Mouse (Mus musculus) ovary, postnatal 14 days (tissue): Measurements from ENCODE around the gene Spata3.

Experiments
- DNase-seq: peaks from one replicate; pipeline ENCODE4 v3.0.0; 2022; ENCODE audit warnings: low spot score

Gene Spata3

DNA sequence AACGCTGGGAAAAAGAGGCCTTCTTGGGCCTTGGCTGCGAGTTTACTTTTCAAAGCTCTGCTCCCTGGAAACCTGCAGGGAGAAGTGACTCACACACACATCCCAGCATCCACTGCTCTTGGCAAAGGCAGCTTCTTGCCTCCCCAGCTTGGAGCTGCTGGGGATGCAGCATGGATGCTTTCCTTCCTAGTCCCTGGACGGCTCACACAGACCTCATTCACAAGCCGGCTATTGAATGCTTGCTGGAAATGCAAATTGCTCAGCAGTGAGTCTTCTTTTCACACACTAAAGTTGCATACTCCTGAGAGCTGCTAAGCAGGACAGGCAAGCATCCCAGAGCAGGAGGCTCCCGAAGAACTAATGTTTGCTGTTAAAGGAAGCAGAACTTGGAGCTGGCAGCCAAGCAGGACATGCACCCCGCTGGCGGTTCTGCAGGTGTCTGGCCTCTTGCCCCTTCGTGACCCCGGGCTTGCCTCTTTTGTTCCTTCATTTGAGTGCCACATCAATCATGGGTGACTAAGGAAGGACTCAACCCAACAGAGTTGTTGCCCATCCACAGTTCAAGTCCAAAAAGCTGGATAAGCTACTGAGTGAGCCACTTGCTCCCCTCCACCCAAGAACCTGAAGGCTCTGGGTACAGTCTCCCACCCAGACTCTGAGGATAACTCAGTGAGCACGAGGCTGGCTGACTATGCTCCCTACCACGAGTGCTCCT is 15.8 kb downstream of the Spata3 start:
- no peak for DNase-seq

DNA sequence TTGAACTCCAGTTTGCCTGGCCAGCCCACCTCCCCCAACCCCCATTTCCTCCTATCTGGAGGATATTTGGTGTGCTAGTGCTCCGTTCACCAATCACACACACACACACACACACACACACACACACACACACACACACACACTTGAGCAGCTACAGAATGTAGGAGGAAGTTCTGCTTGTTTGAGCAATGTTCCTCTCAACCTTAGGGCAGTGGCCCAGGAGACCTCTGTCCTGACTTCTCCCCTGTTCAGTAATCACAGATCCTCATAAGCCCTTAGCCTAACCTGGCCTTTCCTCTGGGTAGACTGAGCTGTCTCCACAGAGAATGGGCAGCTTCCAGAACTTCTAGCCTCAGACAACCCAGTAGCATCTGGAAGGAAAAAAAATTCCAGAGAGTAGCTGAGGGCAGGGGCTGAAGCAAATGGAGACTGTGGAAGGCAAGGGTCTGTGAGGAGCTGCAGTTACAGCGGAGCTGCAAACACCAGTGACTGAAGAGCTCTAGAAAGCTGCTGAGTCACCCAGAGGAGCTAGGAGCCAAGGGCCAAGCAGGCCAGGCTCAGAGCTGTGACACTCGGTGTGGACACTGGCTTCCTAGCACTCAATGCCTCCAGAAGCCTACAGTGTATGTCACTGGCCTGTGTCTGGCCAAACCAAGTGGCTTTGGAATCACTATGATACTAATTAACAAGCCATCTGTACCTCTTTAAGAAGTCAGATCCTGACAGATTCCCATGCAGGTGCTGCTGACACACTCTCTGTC is 21.8 kb downstream of the Spata3 start:
- DNase-seq = no peak

DNA sequence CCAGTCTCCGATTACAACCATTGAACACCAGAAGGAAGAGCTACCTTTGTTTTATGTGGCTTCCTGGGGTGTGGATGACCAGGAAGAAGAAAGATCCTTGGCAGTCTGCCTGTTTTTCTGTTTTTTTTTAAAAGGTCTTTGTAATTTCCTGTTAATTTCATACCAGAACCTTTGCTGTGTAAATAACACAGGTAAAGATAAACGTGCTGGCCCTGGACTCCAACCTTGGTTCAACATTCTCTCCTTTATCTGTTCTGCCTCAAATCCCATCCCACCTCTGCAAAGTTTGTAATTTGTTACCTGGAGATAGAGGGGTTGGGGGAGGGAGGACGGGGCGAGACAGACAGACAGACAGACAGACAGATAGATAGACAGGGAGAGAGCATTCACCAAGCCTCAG is 23.5 kb downstream of the Spata3 start:
- no peak for DNase-seq

DNA sequence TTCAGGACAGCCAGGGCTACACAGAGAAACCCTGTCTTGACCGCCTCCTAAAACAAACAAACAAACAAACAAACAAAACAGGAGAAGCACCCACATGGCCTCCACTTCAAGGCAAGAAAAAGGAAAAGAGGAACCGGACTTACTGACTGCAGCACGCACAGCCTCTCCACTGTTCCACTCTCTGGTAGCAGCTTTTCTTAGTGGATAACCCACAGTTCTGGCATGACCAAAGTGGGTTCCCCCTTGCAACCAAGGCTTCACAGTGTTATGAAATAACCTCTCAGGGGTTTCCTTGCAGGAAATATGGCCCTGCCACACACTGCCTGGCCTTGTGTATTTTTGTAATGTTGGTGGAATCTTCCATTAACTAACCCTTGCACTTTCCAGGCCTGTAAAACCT is 24.2 kb downstream of the Spata3 start:
- DNase-seq = no peak

DNA sequence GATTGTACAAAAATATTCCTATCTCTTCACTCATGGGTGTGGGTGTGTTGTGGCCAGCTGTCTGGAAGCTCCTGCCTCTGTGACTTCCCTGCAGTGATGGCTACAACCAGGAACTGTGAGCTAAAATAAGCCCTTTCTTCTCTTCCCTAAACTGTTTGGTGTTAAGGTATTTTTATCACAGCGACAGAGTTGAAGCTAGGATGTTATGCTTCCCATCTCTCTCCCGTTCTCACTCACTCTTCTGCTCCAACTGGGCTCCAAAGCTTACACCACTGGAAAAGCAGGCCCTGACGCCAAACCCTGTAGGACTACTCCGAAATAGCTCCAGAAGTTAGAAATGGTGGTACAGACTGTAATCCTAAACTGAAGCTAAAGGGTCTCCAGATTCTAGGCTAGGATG is 28.4 kb downstream of the Spata3 start:
- no peak for DNase-seq

DNA sequence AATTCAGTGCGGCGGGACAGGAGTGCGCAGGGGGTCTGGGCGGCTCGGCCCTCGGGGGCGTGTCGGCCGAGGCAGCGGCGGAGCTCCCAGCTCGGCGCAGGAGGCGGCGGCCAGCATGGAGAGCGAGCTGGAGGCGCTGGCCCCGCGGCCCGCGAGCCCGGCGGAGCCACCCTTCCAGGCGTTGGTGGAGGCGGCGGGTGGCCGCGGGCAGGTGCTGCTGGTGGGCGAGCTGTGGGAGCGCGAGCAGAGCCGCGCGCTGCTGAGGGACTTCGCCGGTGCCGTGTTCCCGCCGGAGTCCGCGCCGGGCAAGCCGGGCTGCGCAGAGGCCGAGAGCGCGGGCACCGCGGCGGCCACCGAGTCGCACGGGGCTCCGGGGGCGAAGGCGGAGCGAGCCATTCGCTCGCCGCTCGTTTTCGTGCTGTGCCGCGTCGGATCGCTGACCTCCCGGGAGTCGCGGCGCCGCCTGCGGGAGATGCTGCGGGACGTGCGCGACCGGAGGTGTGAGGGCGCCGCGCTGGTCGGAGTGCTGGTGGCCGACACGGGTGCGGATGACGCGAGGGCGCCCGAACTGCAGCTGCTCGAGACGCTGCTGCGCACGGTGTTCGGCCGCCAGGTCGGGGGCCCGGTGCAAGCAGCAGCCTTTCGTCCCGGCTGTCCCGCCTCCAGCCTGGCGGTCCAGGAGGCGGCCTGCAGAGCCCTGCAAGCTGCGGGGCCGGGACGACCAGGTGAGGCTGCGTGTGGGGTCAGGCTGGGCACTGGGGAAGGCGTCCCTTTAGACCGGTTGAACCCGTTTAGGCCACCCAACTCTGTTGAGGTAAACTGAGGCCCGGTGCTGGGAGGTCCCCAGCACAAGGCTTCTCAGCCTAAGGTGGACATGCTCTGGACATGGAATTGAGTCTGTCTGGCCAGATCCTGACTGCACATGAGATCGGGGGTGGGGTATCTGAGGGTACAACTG is 29.5 kb downstream of the Spata3 start, which contains the start of gene 2810459M11Rik:
Gene 2810459M11Rik, plus strand, starts transcription at position 16 of the 958 bp plus-strand sequence.
- no peak for DNase-seq

DNA sequence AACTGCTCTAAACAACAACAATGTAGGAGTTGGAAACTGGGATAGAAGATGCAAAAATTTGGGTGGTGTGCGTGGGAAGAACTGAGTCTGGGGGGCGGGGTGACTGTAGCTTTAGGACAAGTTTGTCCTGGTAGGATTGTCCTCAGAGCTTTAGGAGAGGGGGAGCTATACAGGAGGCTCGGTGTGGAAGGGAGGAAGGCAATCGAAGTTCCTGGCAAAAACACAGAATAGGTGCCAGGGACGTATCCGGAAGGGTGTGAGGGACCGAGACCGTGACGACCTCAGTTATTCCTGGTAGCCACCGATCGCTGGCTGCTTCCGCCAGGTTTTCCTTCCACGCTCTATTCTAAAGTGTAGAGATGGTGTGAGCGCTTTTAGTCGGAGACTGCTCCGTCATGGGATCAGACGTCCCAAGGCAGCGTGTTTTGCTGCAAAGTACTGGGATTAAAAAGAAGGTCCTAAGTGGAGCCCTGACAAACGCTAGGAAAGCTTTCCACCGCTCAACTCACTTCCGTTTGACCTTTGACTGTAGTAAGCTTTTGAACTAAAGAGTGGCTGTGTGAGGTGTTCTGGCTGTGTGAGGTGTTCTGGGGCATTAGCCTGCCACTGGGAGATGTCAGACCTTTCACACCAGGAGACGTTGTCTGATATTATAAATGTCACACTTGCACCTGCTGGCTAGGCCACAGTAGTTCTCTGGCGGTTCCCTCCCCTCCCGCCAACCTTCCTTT is 30.4 kb downstream of the Spata3 start:
- no peak for DNase-seq

DNA sequence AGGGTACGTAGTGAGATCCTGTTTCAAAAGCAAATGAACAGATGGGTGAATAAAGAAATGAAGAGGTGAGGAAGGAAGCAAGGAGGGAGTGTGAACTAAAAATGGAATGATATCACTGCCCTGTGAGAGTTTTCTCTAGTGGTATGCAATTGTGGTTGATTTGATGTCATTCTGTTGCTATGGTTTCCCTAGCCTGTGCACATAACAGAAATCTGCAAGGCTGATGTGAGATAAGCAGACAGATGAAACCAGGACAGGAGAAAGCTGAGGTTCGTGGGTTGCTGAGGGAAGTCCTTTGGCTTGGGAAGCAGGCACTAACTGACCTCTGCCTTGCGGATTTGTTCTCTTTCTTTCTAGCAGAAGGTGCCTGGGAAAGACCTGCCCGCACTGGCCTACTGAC is 31.6 kb downstream of the Spata3 start:
- no peak for DNase-seq

DNA sequence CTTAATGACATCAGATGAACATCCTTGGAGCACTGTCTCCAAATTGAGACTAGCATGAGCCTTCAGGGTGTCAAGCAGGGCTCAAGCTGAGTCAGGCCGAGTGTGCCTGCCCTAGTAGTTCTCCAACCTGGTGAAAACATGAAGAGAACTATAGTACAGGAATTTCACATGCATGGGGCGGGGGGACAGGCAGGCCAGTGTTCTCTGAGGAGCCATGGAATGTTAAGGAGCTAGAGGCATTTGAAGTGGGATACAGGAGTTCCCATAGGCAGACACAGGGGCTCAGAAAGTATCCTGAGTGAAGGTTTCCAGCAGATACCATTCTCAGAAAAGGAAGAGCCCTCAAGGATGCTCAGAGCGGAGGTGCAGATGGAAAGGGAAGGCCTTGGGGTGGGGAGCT is 32.1 kb downstream of the Spata3 start:
- DNase-seq = no peak

DNA sequence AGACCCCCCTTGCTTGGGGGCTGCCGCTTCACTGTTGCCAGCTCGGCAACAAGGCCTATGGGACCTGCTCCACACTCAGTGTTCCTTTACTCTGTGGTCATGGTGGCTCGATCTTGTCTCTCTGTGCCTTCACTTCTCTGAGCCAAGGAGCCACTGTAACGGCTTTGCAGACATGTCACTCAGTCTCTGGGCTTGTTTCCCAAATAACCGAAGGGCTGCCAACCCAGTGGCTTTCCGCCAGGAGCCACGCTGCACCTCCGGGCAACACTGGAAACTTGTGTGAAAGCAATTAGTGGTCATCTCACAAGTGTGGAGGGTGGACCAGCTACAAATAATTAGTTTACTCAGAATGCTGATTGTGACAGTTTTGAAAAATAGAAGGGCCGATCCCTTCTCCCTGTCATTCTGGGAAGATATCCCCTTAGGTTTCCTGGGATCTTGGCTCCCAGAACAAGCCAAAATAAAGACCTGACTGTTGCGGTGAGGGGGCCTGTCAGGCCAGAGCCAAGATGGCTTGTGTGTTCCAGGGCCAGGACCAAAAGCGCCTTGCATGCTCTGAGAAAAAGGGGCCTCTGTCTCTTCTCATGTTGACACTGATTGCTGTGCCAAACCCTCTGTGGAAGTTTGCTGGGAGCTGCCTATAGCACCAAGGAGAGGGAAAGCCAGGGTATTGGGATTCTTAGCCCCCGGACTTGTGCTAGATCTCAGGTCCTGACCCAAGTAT is 36.7 kb downstream of the Spata3 start:
- peak; percentile 50 for DNase-seq

DNA sequence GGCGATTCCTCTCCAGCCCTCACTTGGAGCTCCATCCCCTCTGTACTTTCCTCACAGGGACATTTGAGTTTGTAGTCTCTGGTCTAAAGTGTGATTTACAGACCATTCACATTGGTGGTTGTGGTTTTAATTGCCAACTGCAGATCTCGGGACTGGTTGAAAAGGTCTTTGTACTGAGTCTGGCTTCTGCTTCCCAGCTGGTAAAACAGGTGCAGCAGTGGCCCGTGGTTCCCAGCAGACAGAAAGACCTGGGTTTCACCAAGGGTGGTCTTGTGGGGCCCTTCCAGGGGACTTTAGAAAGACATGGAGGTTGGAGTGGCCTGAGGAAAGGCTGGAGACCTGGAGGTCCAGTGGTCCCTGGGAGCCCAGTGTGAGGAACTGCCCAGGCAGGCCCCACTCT is 38.3 kb downstream of the Spata3 start:
- DNase-seq = no peak

DNA sequence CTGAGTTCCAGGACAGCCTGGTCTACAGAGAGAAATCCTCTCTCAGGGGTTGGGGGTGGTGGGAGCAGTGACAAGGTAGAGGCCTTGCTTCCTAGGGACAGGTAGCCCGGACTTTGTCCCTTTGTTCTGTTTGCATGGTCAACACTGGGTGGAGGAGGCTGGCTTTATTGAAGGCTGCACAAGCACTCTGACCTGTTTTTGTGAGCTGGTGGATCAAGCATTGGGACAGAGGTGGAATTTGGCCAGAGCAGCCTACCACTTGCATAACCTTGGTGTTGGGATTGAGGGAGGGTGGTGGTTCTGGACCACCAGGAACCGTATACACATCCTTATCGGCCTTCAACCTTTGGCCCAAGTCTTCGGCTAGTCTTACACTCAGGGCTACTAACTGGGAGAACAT is 39.7 kb downstream of the Spata3 start:
- DNase-seq = no peak

DNA sequence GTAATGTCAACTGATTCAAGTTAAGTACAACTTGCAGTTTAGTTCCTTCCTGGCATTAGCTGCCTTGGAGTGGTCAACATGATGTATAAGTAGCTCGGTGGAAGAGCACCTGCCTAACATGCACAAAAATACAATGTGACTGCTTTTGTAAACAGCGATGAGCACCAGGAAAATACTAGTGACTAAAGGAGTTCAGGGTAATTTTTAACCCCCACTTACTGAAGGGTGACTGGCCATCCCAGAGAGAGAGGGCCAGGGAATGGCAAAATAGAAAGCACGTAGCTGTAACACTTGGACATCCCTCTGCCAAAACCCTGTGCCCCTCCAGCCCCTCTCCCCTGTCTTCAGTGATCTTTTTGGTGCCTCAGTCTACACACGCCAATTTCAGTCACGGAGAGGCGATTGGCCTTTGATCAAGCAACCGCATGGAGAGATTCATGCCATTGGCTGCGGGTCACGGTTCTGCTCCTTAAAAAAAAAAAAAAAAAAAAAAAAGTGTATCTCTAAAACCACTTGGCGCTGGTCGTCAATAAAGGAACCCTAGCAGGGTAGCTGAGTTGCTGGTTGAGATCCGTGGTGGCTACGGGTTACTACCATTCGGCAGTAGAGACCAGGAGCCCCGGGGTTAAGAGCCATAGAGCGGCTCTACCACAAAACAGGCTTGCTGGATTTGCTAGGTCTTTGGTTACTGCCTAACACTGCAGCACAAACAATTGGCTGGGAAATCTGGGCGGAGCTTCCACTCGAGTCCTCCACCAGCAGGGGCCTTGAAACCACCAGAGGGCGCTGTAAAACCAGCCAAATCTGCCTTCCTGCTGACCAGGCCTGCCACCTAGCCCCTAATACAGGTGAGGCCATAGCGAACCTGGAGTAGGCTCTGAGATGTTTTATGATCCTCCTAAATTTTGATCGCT is 42.5 kb downstream of the Spata3 start:
- DNase-seq = peak; percentile 94

DNA sequence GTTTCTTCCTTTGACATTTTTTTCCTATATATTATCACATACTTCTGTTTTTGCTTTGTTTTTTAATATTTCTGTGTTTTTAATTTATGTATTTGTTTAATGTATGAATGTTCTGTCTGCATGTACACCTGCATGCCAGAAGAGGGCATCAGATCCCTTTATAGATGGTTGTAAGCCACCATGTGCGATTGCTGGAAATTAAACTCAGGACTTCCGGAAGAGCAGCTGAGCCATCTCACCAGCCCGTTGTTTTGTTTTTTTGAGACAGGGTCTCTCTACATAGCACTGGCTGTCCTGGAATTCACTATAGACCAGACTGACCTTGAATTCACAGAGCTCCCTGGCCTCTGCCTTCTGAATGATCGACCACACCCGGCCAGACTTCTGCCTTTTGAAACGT is 45.9 kb downstream of the Spata3 start:
- no peak for DNase-seq

DNA sequence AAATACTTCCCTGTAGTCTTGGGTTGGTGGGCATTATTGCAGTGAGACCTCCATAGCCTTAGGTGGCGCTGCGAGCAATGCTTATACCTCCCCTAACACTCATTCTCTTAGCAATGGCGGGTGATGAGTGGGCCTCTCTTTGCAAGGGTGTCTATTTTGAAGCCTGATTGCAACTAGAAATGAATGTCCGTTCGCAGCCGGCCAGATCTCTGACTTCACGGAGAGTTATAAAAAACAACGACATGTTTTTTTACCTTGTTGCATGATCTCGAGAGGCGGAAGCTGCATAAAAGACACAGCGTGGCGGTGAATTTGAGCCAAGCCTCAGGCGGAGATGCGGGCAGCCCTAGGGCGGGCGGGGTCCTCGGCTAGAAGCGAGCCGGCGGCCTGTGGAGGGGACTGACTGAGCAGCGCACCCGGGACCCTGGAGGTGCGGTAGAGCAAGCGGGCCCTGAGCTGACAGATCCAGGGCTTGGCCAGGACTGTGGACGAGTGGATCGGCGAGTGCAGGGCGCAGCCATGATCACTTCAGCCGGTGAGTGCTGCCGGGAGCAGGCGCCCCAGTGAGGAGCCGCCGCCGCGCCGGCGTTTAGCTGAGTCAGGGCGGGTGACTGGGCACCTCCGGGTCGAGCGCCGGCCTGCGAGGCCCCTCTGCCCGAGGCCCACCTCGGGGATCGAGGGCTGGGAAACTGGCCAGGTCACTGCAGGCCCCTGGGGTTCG is 47.8 kb downstream of the Spata3 start, which contains the start of gene Psmd1:
Gene Psmd1, plus strand, starts transcription at position 117 of the 721 bp plus-strand sequence.
- peak; percentile 86 for DNase-seq

DNA sequence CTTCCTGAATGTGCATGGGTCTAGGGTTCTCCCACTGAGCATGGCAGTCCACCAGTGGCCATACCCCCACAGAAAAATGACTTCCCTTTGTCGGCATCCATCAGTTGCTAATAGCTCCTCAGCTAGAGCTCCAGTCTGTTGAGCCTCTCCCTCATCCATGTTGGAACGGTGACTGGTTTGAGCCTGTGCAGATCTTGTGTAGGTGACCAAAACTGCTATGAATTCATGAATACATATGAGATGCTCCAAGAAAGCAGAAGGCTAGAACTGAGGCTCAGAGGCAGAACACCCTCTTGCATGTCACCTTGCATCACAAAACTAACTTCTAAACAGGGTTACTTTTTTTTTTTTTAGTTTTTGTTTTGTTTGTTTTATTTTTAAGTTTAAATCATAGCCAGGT is 59.9 kb downstream of the Spata3 start:
- DNase-seq = no peak
